Mouse (Mus musculus) cerebellum, postnatal 14 days (tissue): ENCODE data around the gene Pcdh15.

Experiments
- DNase-seq, 2 experiments: peaks; one replicate each; pipeline ENCODE4 v3.0.0; 2021; ENCODE audit warnings: mixed read lengths in 2 of 2

Gene Pcdh15

DNA sequence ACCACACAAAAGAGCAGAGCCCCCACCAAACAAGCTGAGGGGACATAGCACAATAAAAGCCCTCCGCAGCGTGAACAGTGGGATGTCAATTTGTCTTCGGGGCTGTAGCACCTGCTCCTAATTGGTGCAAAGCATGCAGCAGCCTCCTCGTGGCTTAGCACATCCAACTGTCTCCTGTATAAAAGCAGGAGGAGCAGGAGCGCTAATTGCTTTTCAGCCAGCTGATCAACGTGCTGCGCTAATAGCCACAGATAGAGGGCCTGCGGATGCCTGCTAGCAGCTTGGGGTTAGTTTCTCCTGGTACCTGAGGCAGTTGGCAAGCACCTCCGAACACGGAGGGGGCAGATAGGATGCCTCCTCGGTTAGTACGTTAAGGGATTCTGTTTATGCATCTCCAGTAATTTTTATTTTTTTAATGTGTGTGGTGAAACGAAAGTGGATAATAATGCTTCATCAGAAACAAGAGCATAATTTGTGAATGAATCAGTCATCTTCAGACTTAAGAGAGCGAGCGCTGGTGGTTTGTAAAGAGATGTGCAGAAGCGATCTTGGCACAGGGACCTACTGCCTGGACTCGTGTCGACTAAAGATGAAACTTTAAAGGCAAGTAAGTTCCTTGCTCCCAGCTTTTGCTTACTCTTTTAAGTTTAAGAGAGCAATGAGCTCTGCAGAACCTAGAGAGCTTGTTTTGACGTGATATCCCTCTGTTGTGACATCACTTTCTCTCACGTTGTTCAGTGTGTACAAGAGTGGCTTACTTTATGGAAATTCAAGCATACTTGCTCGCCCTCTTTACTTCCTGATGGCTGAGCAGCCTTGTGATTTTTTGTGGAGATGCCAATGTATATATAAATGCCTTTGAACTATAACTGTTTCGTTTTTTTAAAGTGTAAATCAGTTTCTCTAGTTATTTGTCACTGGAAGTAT is 722.8 kb downstream of the Pcdh15 start:
- peak; percentile 61 to 66 for DNase-seq

DNA sequence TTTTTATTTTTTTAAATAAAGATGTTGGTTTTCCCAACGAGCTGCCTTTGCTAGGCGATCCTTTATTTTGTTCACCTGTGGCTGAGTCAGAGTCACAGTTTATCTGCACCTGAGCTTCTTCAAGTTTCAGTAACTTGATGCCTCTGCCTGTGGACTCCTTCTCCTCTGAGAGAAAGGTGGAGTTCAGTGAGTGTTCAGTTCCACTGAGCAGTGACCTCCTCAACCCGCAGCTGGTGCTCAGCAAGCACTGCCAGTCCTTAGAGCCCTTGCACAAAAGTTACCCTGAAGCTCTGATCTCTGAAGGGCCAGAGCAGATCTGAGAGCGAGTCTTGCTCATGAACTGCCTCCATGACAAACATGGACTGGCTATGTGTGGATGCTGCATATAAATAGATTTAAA is 724.1 kb downstream of the Pcdh15 start:
- no peak for DNase-seq

DNA sequence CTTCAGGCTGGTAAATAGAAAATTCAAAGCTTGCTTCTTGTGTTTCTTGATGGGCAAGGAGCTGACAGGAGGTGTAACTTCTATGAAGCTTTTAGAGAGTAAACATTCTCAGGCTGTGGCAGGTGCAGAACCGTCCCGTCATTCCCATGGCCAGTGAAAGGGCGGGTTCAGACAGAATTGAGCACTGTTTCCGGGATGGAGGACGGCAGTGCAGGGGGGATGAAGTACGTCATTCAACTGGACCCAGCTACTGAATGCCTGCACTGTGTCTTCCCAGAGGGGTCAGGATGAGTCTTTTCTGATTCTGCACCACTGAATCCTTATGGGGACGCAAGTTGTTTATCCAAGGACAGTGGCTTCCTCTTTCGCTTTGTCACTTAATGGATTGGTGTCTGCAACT is 727.2 kb downstream of the Pcdh15 start:
- DNase-seq = no peak

DNA sequence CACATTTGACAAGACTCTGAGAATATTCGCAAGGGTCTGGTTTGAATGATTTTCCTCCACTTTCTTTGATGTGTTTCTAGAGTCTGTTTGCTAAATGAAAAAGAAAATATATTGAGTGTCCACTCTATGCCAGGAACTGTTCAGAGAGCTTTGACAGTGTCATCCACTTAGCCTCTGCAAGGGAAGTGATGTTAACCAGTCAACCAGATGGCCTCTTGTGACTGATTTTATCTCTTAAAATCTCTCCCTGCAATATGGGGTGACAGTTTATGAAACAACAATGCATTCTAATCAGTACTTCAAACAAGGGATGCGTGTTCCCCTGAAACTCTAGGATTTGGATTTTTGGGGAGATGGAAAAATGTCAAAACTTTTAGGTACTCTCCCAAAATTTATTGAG is 729.6 kb downstream of the Pcdh15 start:
- no peak for DNase-seq

DNA sequence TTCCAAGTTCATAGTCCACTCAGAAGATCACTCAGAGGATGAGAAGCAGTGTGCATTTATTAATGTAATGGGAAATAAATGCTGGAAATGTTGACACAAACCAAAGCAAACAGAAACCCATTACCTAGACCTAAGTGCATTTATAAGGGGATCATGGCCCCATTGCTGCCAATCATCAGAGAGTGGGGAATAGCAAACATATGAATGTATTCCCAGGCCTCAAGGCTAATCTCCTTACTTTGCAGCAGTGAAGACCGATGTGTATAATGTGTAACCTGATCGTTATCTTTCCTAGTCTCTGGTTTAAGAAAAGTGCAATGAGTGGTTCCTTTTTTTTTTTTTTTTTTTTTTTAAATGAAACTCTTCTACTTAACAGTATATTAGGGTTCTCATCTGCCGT is 745.9 kb downstream of the Pcdh15 start:
- no peak for DNase-seq

DNA sequence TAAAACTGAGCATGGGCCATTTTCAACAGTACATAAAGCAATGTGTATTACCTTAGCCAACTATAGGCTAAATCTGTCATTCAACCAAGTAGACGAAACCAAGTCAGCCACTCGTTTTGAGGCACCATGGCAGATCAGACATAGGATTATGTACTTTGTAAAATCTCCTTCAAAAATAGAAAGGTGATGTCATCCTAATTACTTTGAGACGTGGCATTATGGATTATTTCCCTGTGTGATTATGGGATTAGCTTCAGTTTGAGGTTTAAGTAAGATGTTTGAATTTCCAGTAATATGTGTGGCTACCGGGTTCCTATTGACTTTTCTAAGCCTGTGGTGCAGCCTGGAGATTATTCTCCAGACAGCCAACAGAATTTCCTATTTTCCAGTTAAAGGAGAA is 763.0 kb downstream of the Pcdh15 start:
- DNase-seq = no peak

DNA sequence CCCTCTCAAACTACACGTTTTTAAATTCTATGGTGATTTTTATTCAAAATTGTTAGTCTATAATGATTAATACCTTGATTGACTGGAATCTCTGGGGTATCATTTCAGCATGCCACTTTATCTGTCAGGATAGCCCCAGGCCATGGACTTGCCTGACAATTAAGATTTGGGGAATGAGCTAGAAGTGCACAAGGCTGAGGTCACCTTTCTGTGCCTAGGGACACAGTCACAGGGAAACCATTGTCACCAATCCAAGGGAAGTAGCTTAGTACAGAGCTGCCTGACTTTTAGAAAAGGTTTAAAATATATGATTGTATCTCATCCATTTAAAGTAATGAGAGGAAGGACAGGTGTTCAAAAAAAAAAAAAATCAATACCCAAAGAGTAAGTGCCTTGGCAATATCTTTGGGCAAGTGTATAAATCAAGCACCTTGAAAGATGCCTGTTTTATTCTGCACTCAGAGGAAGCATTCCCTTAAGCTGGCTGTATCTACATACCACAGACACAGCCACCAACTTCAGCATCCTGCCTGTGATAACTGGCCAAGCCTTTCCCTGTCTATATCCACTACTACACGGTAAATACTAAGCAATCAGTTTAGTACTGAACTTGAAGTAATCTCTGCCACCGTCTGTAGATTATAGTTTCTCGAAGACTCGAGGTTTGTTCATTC is 779.0 kb downstream of the Pcdh15 start:
- no peak for DNase-seq

DNA sequence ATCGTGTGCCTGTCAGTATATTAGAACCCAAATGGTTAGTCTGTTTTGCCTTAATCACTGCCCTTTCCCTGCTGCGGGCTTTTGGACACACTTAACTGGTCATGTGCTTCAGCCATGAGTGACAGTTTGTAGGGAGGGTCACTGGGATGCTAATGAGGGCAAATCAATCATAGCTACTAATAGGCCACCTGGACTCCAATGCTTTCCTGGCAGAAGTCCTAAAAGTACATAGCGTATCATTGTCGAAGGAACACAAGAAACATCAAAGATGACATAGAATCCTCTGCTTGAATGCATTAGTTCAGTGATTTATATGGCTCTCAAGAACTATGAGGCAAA is 779.6 kb downstream of the Pcdh15 start:
- peak; percentile 10 to 19 for DNase-seq

DNA sequence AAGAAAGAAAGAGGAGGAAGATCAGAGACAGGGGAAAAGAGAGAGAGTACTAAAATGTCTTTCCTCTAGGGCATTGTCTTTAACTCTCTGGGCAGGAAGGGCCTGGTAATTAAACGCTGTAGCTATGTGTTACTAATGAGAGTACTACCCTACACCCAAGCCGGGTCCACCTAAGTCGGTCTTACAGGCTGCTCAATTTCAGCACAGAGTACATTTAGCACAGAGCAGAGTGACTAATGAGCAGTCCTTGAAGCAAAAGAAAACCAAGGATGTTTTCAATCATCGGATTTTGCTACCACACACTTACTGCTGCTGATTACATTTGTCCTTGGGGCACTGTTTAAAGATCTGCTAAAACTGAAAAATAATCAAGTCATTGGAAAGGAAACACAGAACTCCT is 788.6 kb downstream of the Pcdh15 start:
- DNase-seq = no peak

DNA sequence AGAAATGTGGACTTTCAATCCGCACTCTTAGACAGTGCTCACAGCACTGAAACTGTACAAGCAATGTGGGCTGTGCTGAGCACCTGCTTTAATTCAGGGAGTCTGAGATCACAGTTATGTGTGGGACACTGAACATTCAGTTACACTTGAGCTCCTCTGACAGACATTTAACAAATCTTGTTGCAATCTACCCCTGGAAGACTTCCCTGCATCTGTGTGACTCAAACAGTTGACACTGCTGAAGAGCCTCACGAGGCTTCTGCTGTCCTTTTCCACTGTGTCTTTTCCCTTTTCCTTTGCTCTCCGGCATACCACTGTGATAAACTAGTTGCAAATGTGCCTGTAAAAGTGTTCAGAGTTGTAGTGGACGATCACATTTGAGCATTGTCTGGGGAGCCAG is 793.1 kb downstream of the Pcdh15 start:
- no peak for DNase-seq

DNA sequence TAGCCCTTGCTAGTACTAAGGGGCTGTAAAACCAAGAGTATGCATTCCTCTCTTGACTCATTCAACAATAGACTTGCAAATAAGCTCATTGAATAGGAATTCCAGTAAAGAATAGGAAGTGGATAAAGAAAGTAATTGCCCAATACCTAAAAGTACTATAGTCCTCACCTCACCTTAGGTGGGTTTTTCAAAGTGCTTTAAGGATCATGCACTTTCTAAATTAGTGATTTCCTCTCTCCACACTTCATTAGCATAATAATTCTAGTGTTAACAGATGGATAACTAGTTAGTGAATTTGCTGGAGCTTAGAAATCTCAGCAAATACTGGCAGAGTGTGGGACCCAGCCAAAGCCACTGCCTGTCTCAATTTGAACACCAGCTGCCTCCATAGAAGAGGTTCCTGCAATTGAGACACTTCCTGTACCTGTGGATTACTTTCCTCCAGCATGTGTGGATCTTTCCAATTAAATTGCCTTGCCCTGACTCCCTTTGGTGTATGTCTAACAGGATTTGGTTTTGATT is 797.0 kb downstream of the Pcdh15 start:
- no peak for DNase-seq

DNA sequence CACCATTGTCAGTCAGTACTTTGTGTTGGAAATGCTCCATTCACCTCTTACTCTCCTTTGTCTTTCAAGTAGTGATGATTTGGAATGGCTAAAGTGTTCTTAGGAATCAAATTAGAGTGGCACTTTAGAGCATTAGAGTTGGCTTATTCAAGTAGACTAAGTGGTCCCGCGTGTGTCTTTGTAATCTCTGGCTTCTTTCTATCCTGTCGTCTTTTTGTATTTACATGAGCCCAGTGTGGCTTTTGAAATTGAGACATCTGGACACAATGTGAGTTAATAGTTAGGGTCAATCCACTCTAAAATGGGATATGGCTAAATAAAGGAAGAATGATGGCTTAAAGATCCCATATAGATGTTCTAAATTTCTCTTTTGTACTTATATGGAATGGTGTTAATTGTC is 800.0 kb downstream of the Pcdh15 start:
- no peak for DNase-seq

DNA sequence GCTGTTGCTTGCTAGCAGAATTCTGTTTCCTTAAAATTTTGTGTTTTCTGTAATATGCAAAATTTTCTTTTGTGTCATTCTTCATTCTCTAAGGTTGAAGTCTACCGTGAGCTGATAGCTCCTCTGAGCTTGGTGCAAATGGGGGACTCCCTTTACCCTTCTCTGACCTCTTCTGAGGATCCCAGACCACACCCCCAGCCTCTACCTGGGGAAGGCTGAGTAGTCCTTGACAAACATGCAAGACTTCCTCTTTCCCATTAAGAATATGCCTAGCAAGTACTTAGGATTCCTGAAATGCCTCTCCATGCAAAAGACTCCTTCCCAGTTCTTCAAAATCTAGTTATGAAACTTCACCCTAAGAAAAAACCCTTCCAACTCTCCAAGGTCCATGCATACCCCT is 808.5 kb downstream of the Pcdh15 start:
- no peak for DNase-seq

DNA sequence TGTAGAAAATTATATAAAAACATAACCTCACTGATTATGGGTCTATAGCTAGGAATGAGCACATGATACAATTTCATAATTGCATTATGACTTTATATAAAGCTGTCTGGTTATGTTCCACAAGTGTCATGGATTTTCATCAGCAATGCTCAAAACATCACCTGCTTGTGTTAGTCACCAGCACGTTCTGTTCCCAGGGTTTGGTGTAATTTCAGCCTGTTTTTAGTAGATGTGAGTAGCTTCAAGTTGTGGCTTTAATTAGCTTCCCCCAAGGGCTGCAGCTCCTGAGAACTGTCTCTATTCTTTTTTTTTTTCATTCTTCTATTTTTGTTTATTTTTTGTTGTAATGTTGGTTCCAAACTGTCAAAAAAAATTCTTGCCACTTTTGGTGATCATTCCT is 809.4 kb downstream of the Pcdh15 start:
- no peak for DNase-seq

DNA sequence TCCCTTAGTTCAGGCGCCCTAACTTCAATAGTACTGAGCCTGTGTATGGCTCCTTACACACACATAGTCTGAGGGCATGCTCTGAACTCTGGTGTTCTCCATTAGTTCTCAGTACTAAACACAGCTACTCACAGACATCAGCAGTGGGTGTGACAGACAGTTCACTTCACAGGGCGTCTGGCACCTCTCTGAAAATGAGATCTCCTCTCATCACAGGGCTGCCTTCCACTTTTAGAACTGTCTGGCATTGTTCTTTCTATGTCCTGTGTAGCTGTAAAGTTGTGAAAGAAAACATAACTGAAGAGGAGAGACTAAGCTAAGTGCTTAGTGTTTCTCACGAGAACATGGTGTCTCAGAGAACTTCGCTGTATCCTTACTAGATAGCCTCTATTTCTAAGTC is 816.0 kb downstream of the Pcdh15 start:
- DNase-seq = no peak

DNA sequence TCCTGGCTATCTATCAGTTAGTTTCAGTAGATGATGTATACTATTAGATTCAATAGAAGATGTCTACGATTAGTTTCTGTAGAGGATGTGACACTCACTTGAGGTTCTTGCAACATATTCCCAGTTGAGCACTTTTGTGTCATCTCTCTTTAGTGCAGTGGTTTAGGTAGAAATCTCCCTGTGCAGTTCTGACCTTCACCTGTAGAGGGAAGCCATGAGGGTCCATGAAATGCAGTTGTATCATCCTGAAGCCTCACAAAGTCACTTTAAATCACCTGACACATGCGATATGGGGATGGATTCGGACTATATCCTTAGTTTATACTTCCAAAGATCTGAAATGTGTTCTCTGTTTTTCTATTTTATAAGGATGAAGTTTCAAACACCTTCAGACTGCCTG is 822.4 kb downstream of the Pcdh15 start:
- peak; percentile 53 to 54 for DNase-seq

DNA sequence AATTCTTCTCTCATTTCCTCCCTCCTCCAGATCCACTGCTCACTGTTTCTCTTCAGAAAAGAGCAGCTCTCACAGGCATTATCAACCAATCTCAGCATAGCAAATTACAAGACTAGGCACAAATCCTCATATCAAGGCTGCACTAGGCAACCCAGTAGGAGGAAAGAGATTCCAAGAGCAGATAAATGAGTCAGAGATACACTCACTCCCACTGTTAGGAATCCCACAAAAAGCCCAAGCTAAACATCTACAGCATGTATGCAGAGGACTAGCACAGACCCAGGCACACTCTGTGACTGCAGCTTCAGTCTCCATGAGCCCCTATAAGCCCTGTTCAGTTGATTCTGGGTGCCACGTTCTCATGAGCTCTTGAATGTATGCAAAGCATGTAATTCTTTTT is 829.5 kb downstream of the Pcdh15 start:
- no peak for DNase-seq

DNA sequence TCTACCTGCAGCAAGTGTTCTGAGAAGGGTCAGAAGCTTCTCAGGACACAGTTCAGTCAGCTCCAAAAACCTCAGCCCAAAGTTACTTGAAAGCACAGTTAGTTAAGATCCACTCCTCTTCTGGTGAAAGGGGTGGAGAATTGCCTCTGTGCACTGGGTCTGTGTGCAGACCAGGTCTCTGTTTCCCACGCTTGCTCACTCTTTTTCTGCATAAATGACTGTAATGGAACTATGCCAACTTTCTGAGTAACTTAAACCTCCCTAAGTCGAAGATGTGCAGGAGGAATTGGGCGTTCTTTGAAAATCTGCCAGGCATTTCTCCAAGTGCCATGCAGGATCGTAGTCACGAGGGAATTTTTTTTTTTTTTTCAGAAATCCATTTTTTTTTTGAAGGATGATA is 830.6 kb downstream of the Pcdh15 start:
- DNase-seq = no peak

DNA sequence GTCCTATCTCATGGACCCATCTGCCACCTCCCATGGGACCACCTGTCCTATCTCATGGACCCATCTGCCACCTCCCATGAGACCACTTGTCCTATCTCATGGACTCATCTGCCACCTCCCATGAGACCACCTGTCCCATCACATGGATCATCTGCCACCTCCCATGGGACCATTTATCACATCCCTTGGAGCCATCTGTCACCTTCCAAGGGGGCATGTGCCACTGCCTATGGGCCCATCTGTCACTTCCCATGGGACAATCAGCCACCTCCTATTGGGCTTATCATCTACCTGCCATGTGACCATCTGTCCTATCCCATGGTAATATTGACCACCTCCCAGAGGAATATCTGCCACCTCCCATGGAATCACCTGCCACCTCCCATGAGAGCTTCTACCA is 832.0 kb downstream of the Pcdh15 start:
- no peak for DNase-seq

DNA sequence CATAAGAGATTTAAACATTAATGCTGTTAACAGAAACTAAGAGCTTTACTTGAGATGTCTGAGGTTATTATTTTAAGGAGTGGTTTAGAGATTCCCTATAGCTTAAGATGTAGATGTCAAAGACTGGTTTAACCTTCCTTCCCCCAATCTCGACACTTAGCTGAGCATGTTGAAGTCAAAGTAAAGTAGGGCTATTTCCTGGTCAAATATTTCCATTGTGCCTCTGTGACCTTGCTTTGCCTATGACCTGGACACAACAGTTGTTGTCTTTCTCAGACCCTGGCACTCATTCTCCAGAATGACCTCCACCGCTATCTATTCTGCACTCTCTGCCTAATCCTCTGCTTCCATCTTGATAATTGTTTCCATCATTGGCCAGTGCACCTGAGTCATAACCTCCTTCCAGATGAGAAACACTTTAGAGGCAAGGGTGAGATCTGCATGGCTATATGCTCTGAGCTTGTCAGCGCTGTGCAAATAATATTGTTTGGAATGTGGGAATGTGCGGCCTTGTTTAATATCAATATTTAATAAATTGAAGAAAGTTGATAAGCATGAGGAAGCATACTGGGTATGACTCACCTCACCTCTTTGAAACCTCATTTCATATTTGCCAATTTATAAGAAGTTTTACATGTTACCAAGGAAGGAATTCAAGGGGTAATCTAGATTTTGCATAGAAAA is 833.0 kb downstream of the Pcdh15 start:
- DNase-seq = no peak

DNA sequence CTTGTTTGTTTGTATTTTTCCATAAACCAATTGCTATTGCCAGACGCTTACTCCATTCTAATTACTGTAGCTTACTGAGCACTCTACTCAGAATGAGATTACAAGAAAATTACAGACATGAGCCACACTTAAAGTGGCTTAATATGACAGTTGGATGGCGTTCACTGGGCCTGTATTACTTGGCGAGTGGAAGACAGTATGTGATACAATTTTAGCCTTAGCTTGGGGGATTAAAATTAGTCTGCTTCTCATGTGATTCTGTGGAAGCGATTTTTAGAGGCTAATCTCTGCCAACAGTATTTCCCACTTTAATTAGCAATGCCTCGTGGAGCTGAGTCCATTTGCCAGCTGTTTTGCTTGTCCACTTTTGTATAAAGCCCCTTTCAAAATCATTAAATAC is 837.0 kb downstream of the Pcdh15 start:
- peak in 1 of 2 experiments; percentile 14 for DNase-seq

DNA sequence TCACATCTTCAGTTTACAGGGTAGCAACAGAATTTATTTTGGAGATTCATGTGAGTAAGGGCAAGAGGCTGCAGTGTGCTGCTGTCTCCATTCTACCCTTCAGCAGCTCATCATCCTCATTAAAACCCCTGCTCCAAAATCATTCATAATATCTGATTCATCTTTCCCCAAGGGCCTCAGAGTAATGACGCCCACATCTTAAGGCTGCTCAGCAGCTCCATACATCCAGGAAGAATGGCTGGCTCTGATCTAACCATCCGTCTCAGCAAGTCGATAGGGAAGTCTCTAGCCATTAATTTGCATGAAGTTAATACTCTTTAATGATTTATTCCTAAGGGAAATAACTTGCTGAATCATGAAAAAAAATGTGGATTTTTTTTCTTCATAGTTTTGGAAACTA is 839.8 kb downstream of the Pcdh15 start:
- no peak for DNase-seq

DNA sequence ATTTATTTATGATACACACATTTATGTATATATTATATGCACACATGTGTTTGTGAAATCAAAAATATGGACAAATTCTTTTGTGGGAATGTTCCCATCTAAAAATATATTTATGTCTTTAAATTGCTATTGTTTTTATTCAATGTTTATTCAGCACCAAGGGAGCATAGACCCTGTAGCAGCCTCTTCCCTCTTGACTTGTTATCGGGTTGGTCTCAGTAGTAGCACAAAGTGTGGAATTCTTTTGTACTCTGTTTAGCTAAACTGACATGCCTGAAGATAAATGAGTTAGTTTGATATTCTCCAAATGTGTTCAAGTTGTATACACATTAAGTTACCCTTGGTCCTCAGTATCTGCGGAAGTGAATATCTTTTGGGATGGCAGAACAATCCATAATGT is 848.7 kb downstream of the Pcdh15 start:
- no peak for DNase-seq

DNA sequence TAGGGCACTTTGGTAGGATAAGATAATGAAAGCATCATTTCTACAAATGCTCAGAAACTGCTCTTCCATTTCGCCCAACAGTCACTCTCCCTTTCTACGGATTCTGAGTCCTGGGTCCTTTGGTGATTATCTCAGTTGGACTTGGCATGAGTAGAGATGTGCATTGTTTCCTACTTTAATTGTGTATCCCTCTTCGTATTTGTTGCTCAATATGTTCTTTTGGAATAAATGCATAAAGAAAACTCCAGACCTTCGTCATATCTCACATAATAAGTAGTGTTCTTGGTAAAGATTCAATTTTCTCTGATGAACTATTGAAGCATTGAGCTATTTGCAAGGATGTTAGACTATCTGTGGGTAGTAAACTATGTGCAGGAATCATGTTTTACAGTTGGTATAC is 854.2 kb downstream of the Pcdh15 start:
- DNase-seq = no peak
